Mouse (Mus musculus) T-helper 17 cell (primary cell): ENCODE data around the gene Insig1.

Source experiments
- in situ Hi-C, 2 experiments: fragments of 300-600 bp; cut with MboI, MseI; formaldehyde crosslinking; loops; 1 replicate in 1 of 2; 2 replicates in 1 of 2; pipeline ENCODE4 v1.15.1; 2025; ENCODE audit warnings: high pct_unique_total_duplicates in 2 of 2

The Insig1 gene

DNA sequence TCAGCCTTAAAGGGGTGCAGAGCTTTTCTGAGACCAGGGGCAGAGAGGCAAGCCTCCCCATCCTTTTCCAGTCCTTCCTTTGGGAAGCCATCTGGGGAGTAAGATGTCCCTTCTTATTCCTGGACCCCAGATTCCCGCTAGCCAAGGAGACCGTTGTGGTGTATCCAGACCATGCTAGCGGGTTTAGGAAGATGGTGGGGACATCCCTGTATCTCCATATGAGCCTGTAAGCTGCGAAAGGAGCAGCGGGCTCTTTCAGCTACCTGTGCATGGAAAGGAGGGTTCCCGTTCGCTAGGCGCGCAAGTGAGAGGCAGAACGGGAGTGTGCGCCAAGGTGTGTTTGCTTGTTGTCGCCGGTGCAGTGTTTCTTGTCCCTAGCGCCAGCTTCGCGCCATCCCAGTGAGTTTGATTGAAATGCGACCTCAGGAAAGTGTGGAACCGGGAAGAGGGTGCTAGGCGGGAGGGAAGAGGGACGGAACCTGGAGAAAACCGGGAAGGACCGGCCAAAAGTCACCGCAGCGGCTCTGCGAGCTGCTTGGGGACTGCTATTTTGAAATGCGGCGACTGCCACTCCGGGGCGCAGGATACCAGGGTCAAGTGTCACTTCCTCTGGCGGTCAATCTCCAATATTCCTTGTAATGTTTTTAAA is 46.8 kb downstream of the Insig1 start:
- in situ Hi-C loops = no loop called here

DNA sequence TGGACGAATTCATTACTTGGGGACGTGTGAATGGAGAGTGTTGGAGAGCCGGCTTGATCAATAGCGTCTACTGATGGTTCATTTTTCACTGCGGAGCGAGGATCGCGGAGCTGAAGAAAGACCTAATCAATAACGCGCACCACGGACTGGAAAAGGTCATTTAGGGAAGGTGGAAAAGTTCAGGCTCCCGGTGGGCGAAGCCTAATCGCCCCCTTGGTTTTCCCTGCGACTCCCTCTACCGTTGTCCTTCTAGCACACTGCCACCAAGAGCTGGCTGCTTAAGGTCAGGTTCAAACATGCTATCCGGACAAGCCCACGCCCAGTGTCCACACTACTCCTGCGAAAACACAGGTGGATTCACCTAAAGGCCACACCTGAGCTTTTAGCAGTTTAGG is 47.4 kb downstream of the Insig1 start:
- in situ Hi-C loops = no loop called here

DNA sequence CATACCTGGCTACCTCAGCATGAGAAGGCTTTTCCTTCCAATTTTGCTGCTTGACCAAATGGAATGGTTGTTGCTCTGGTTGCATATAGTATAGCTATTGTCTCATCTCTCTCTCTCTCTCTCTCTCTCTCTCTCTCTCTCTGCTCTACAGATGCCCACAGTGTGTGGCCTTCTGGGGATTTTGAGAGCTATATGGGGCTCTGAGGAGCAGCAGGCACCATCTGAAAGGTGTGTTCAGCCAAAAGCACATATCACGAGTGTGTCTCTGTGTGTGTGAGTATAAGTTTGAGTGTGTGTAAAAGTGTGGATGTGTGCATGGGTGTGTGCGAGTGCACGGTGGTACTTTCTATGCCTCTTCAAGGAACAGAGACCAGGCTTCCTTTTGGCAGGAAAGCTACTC is 48.4 kb downstream of the Insig1 start:
- in situ Hi-C loops = no loop called here

DNA sequence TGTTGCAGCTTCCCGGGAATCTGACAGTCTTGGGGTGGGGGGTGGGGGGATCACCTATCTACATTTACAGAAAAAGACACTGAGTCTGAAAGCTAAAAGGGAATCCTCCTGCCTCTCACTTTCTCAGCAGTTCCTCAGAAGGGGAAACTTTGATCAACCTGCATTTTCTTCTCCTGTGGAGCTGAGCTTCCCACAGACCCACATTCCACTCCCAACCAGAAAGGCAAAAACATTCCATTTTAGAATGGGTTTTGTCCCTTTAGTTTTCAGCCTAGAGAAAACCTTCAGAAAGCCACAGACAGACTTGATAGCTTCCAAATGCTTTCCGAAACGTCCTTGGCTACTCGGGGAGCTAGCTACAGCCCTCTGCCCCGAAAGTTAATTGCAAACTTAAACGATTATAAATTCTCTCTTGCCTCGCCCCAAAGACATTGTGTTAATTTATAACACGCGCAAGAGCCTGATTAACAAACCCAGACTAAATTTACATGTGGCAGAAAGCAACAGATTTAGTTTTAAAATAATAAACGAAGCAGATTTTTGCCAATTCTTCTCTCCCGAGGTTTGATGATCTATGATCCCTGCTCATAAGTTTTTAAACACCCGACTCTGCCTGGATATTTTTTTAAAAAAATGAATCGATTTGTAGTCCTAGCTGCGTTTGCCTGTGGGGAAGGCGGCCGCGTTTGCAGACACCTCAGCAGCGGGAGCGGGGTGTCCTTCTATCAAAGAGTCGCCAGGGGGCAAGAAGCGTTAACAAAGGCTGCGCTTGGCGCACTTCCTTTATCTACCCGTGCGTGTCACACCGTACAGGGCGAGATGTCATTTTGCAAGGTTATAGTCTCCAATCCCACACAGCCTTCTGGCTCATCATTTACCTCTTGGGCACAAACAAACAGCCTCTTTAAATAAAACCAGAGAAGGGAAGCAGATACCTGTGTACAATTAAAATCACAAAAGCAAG is 51.6 kb downstream of the Insig1 start:
- in situ Hi-C loops = no loop called here

DNA sequence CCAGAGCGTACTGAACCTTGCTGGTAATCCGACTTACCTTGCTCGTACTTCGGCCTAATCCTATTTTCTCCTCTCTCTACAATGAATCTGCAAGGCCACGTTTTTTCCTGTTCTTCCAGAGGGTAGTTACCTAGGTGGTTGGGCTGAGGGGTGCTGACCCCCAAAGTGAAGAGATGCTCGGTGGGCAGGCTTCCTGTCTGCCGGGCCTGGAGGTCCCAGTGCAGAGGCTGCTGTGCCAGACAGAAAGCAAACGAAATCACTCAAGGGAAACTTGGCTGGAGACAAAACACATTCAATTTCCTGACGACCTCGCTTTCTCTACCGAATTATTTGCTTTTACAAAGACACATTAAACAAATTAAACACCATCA is 52.3 kb downstream of the Insig1 start:
- in situ Hi-C loops = no loop called here

DNA sequence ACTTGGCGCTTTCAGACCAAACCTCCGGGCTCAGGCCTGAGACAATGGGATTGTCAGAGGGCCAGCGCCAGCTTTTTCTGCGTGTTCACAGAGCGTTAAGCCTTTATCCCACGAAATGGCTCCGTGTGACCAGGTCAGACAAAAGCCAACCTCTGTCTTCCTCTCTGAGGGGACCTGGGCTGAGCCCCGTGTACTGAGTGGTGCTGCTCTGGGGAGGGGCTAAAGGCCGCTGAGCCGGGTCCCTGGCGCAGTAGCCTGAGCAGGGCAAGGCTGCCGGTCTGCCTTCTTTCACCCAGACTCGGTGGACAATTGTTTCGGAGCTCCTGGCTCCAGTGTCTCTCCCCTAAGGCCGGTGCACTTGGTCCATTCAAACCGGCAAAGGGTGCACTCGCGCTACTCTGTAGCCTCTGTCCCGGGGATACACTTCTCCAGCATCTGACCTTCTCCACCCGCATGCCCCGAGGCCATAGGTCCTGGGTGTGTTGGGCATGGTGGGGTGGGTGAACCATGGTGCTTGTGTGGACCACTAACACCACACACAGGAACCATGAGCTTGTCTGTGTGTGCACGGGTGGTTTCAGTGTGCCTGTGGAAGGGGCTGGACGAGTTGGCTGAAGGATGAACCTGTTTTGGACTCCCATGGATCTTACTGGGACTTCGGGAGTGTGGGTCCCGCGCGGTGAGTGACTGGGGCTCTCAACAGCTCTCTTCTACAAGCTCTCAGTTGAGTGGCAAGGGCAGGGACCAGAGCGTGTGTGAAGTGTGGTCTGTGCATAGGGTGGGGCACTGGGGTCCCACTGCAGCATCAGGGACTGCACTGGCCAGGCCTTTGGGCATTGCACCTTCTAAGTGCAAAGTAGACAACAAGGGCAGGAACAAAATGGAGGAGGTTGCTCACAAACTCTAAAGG is 53.4 kb downstream of the Insig1 start:
- in situ Hi-C loops = no loop called here
